Mouse (Mus musculus): ENCODE results near the gene Dclk1.

- no peak for TF ChIP-seq POLR2A (IDR thresholded peaks at IDR 0.05; ENCODE audit: control insufficient read depth, low read depth, low read length)
- TF ChIP-seq CTCF (IDR thresholded peaks at IDR 0.05; ENCODE audit: control insufficient read depth, insufficient read depth, insufficient replicate concordance, low read depth, low read length), result no peak
Observed at GRCm38 (mm10) chr3:55539400-55539799, 297.2 kb downstream of the Dclk1 start.
